Mouse (Mus musculus): ENCODE measurements around the gene Uxt.

The Uxt gene

DNA sequence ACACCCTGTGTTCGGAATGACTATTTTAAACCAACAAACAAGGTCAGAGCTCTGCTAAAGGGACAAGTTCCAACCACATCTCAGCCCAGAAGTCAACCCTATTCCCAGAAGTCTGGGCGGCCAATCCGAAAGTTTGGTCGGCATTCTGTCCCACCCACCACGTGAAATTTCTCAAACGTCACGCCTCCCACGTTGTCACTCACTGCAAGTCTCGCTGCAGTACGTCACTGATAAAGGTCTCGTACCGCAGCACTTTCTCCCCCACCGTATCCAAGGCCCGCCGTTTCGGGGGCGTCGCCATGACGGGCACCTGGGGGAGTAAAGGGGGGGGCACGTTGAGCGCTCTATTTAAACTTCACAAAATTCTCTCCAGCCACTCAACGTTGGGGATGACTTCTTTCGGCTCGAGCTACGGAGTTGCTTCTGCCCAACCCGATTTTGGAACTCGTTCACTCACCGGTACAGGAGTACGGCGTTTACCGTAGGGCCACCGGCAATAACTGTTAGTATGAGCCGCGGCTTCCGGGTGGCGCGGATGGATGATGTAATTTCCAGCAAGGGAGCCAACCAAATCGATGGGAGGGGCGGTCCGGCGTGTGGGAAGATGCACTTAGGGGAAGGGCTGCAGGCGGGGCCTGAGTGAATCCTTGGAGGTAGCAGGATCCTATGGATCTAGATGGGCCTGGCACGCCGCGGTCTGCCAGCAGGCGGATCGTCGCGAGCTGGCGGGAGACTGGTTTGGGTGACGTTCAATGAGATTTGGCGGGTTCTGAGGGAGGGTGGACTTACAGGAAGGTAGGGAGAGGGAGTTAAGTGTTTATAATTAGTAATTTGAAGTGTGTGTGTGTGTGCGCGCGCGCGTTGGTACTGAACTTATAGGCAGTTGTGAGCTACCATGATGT, at the start of gene Uxt:
TSS of gene Uxt (minus strand) at position 541 of the 902 bp plus-strand sequence.
- peak; percentile 80 for DNase-seq (ENCODE audit: low read depth)

GRCm38 (mm10) chrX:20980901-20981300, 19.1 kb upstream of the Uxt start:
- DNase-seq (ENCODE audit: low read depth): no peak

DNA sequence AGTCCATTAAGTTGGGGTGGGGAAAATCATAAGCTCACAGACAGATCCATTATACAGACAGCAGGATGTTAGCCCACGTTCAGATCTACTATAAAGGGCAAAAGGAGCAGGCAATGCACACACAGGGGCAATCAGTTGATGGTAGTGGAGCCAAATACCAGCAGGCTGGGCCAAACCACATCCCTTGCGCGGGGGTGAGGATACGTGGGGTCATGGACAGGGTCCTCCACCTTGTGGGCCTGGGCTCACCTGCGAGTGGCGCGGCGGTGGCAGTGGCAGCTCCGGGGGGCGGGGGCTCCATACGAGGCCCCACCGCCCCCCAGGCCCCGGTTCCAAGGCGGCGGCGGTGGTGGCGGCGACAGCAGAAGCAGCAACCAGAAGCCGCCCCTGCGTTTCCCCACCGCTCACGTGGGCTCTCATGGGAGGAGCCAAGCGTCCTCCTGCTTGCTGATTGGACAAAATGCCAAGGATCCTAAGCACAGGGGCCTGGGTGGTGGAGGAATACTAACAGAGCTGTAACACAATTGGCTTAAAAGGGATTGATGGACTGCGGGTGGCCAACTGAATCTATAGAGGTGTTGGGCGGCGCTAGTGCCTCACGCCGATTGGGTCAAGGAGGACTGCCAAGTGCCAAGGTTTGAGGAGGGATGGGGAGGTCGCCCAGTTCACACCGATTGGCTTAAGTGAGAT, 11.5 kb downstream of the Uxt start, which contains the start of gene Elk1:
TSS of gene Elk1 (minus strand) at position 418 of the 690 bp plus-strand sequence.
- peak; percentile 81 for DNase-seq (ENCODE audit: low read depth)

- DNase-seq (ENCODE audit: low read depth): no peak
Measured at GRCm38 (mm10) chrX:20946055-20946454, 15.8 kb downstream of the Uxt start.

DNA sequence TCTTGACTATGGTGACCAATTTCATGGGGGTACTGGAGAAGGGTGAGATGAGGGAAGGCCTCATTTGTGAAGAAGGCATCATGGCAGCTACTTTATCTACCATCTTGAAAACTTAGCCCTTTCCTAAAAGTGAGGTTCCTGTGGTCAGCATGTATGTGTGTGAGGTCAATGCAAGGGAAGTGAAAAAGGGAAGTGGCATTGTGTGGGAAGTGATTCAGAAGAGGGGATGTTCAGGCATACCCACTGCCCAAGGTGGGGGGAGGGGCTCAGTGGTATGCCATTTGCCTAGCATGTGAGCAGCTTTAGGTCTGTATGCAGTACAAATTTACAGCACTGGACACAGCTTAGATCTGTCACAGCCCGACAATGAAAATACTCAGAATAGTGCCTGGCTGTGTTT, 29.9 kb downstream of the Uxt start:
- no peak for DNase-seq (ENCODE audit: low read depth)

GRCm38 (mm10) chrX:20931364-20931763, 30.5 kb downstream of the Uxt start, which contains the start of gene Cfp:
Gene Cfp, minus strand, starts transcription at chrX:20931555.
- DNase-seq (ENCODE audit: low read depth): no peak

- no peak for DNase-seq (ENCODE audit: low read depth)
Measured at GRCm38 (mm10) chrX:20929859-20930258, 32.0 kb downstream of the Uxt start.

GRCm38 (mm10) chrX:20924976-20925375, 36.8 kb downstream of the Uxt start:
- DNase-seq (ENCODE audit: low read depth): no peak

GRCm38 (mm10) chrX:20923506-20923905, 38.3 kb downstream of the Uxt start:
- DNase-seq (ENCODE audit: low read depth): no peak

GRCm38 (mm10) chrX:20921366-20921765, 40.5 kb downstream of the Uxt start:
- DNase-seq (ENCODE audit: low read depth): no peak

- peak; percentile 29 for DNase-seq (ENCODE audit: low read depth)
Measured at GRCm38 (mm10) chrX:20920844-20921364, 40.9 kb downstream of the Uxt start, which contains the start of gene Syn1. Gene Syn1, minus strand, starts transcription at chrX:20921004.

- no peak for DNase-seq (ENCODE audit: low read depth)
Measured at GRCm38 (mm10) chrX:20920249-20920843, 41.5 kb downstream of the Uxt start.

- no peak for DNase-seq (ENCODE audit: low read depth)
Measured at GRCm38 (mm10) chrX:20915075-20915474, 46.7 kb downstream of the Uxt start.

DNA sequence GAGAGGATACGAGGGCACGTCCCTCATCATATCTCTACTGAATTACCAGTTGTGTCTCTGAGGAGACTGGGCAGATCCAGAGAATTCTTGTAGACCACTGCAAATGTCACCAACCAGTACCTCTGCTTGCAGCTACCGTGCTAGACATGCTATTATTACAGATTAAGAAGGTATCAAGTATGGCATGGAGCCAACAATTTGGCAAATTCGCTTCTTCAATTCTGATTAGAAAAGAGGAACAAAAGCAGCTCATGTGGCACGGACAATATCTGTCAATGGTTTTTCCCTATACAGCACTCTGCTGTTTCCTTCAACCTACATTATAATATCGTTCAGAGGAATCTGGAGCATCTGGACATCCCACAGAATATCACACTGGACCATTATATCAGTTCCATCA, 48.1 kb downstream of the Uxt start:
- no peak for DNase-seq (ENCODE audit: low read depth)

DNA sequence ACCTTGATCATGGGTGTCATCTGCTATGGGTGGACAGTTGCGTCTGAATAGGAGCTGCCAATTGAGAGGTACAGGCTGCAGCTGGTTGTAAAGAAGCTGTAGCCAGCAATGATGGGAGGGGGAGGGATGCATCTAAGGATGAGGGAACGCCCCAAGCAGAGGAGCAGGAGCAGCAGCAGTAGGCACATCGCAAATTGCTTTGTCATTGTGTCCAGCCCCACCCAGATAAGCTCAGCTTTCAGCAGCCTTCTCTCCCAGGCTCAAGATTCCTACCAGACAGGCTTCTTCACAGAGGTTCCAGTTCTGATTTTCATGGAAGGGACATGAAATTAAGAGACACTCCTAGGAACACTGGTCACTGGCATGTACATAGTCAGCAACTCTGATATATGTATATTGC, 51.7 kb downstream of the Uxt start:
- DNase-seq (ENCODE audit: low read depth): peak; percentile 21

Data from c-Kit-positive CD71-positive TER-119-negative erythroid progenitor cells, embryonic 14.5 days (primary cell).